Mouse (Mus musculus) CH12.LX (cell line): Measurements from ENCODE around the gene Fam193b. TPM values are rescaled to one million over a fixed set of nuclear protein-coding genes. Genes with fewer than 3 reads are reported as not detected.

Experiments used
- DNase-seq: peaks from one replicate; pipeline ENCODE4 v3.0.0-alpha.2; 2013; ENCODE audit errors: extremely low read depth
- H3K27ac ChIP-seq: 2 replicates; pipeline ENCODE4 v1.5.1; 2012; ENCODE audit warnings: low read depth, mild to moderate bottlenecking, control low read depth, moderate library complexity; ENCODE audit not compliant: insufficient read depth
- H3K27me3 ChIP-seq: replicated peaks from 2 replicates; pipeline ENCODE3; 2012; ENCODE audit warnings: inconsistent platforms
- H3K36me3 ChIP-seq, 2 experiments: replicated peaks in 1 of 2; 2 replicates each; pipeline versions ENCODE3 to v1.6.1; 2012; ENCODE audit warnings: inconsistent platforms in 1 of 2, low read length in 1 of 2, mild to moderate bottlenecking in 1 of 2, mixed read lengths in 1 of 2, moderate library complexity in 1 of 2; ENCODE audit not compliant: control insufficient read depth in 1 of 2, insufficient read depth in 1 of 2
- H3K4me1 ChIP-seq, 2 experiments: 2 replicates each; pipeline ENCODE4 v1.6.1; 2012; ENCODE audit warnings: inconsistent platforms in 1 of 2, moderate library complexity in 1 of 2; ENCODE audit not compliant: insufficient read depth in 2 of 2, control insufficient read depth in 1 of 2
- H3K4me2 ChIP-seq: 2 replicates; pipeline ENCODE4 v1.6.1; 2012; ENCODE audit warnings: low read depth, mild to moderate bottlenecking, control low read depth; ENCODE audit not compliant: poor library complexity, insufficient read depth, severe bottlenecking
- H3K4me3 ChIP-seq, 3 experiments: fragments of 150-350 bp in 1 of 3; sonication (generic) in 1 of 3; replicated peaks in 1 of 3; 2 replicates each; pipeline versions ENCODE3 to v1.5.1; 2011 to 2012; ENCODE audit warnings: low read depth in 2 of 3, low read length in 2 of 3, mild to moderate bottlenecking in 2 of 3, moderate library complexity in 2 of 3, control low read depth in 1 of 3, improper control_type of control experiment in 1 of 3, inconsistent platforms in 1 of 3, mixed read lengths in 1 of 3; ENCODE audit not compliant: poor library complexity in 1 of 3
- H3K79me2 ChIP-seq: replicated peaks from 2 replicates; pipeline ENCODE4 v1.6.1; 2012; ENCODE audit warnings: mild to moderate bottlenecking, moderate library complexity; ENCODE audit not compliant: control insufficient read depth, poor library complexity, insufficient read depth, severe bottlenecking; ENCODE audit errors: extremely low read depth
- H3K9ac ChIP-seq: 2 replicates; pipeline ENCODE4 v1.6.1; 2012; ENCODE audit warnings: low read depth, mild to moderate bottlenecking, control low read depth, moderate library complexity; ENCODE audit not compliant: insufficient read depth
- H3K9me3 ChIP-seq: replicated peaks from 2 replicates; pipeline ENCODE3; 2012; ENCODE audit warnings: low read length, inconsistent platforms, mixed read lengths
- BHLHE40 ChIP-seq: IDR thresholded peaks from 2 replicates; pipeline ENCODE4 v1.6.1; 2011; ENCODE audit warnings: mild to moderate bottlenecking, low read depth, low read length, improper control_type of control experiment
- CHD1 ChIP-seq: IDR thresholded peaks from 2 replicates; pipeline ENCODE4 v1.6.1; 2012; ENCODE audit warnings: low read depth, low read length, improper control_type of control experiment, inconsistent platforms
- CTCF ChIP-seq, 2 experiments: IDR thresholded peaks in 1 of 2; conservative IDR thresholded peaks in 1 of 2; 2 replicates each; pipeline ENCODE4 v1.5.1; 2011 to 2012; ENCODE audit warnings: low read depth in 2 of 2, low read length in 2 of 2, improper control_type of control experiment in 1 of 2, inconsistent platforms in 1 of 2, mild to moderate bottlenecking in 1 of 2, moderate library complexity in 1 of 2
- ELF1 ChIP-seq: IDR thresholded peaks from 2 replicates; pipeline ENCODE4 v1.6.1; 2014; ENCODE audit warnings: low read depth, mild to moderate bottlenecking, inconsistent platforms, low read length, improper control_type of control experiment
- EP300 ChIP-seq: IDR thresholded peaks from 2 replicates; pipeline ENCODE4 v1.6.1; 2011; ENCODE audit warnings: low read length, improper control_type of control experiment
- IRF4 ChIP-seq: IDR thresholded peaks from 2 replicates; pipeline ENCODE4 v1.6.1; 2014; ENCODE audit warnings: low read depth, mild to moderate bottlenecking, inconsistent platforms, low read length, improper control_type of control experiment
- JUN ChIP-seq: IDR thresholded peaks from 2 replicates; pipeline ENCODE4 v1.6.1; 2011; ENCODE audit warnings: low read depth, mild to moderate bottlenecking, low read length, improper control_type of control experiment, moderate library complexity; ENCODE audit not compliant: insufficient read depth
- MAFK ChIP-seq: IDR thresholded peaks from 2 replicates; pipeline ENCODE4 v1.6.1; 2011; ENCODE audit warnings: low read length, improper control_type of control experiment; ENCODE audit not compliant: insufficient replicate concordance
- MEF2A ChIP-seq: IDR thresholded peaks from 2 replicates; pipeline ENCODE4 v1.6.1; 2014; ENCODE audit warnings: low read depth, mild to moderate bottlenecking, inconsistent platforms, low read length, improper control_type of control experiment, borderline replicate concordance
- MXI1 ChIP-seq: IDR thresholded peaks from 2 replicates; pipeline ENCODE4 v1.6.1; 2011; ENCODE audit warnings: mild to moderate bottlenecking, low read depth, low read length, improper control_type of control experiment
- NELFE ChIP-seq: IDR thresholded peaks from 2 replicates; pipeline ENCODE4 v1.6.1; 2011; ENCODE audit warnings: low read depth, low read length, improper control_type of control experiment
- PAX5 ChIP-seq: IDR thresholded peaks from 2 replicates; pipeline ENCODE4 v1.6.1; 2012; ENCODE audit warnings: low read length, inconsistent platforms, mixed read lengths
- POLR2A ChIP-seq: IDR thresholded peaks from 2 replicates; pipeline ENCODE4 v1.6.1; 2011; ENCODE audit warnings: low read depth, mild to moderate bottlenecking, improper control_type of control experiment, low read length
- RAD21 ChIP-seq: IDR thresholded peaks from 2 replicates; pipeline ENCODE4 v1.6.1; 2011; ENCODE audit warnings: low read depth, mild to moderate bottlenecking, low read length, improper control_type of control experiment, moderate library complexity
- RCOR1 ChIP-seq: conservative IDR thresholded peaks from 2 replicates; pipeline ENCODE4 v1.6.1; 2012; ENCODE audit warnings: low read depth, mild to moderate bottlenecking, inconsistent platforms, low read length, improper control_type of control experiment
- SIN3A ChIP-seq: IDR thresholded peaks from 2 replicates; pipeline ENCODE4 v1.6.1; 2012; ENCODE audit warnings: low read length, improper control_type of control experiment, inconsistent platforms
- SMC3 ChIP-seq: IDR thresholded peaks from 2 replicates; pipeline ENCODE4 v1.6.1; 2011; ENCODE audit warnings: low read depth, low read length, improper control_type of control experiment
- TCF12 ChIP-seq: IDR thresholded peaks from 2 replicates; pipeline ENCODE4 v1.6.1; 2014; ENCODE audit warnings: low read depth, mild to moderate bottlenecking, inconsistent platforms, low read length, improper control_type of control experiment
- UBTF ChIP-seq: IDR thresholded peaks from 2 replicates; pipeline ENCODE4 v1.6.1; 2012; ENCODE audit warnings: low read depth, mild to moderate bottlenecking, inconsistent platforms, low read length, improper control_type of control experiment, moderate library complexity
- USF1 ChIP-seq: IDR thresholded peaks from 2 replicates; pipeline ENCODE4 v1.6.1; 2014; ENCODE audit warnings: low read depth, mild to moderate bottlenecking, inconsistent platforms, low read length, improper control_type of control experiment
- ZC3H11A ChIP-seq: IDR thresholded peaks from 2 replicates; pipeline ENCODE4 v1.6.1; 2012; ENCODE audit warnings: low read depth, mild to moderate bottlenecking, inconsistent platforms, low read length, improper control_type of control experiment
- ZKSCAN1 ChIP-seq: IDR thresholded peaks from 2 replicates; pipeline ENCODE4 v1.6.1; 2012; ENCODE audit warnings: low read depth, inconsistent platforms, low read length, improper control_type of control experiment, borderline replicate concordance
- ZMIZ1 ChIP-seq: IDR thresholded peaks from 2 replicates; pipeline ENCODE4 v1.6.1; 2012; ENCODE audit warnings: low read depth, mild to moderate bottlenecking, inconsistent platforms, low read length, improper control_type of control experiment
- dilution Hi-C: fragments of 300-500 bp; cut with MboI; formaldehyde crosslinking; loops from 2 replicates; pipeline ENCODE4 v1.14.3; 2020; ENCODE audit warnings: low sequenced_read_pairs; ENCODE audit not compliant: extremely low pct_unique_long_range_greater_than_20kb, extremely low pct_ligation_motif_present
- in situ Hi-C: fragments of 300-500 bp; cut with MboI; formaldehyde crosslinking; loops from 3 replicates; pipeline ENCODE4 v1.14.3; 2019; ENCODE audit warnings: low sequenced_read_pairs, low pct_ligation_motif_present, low pct_unique_long_range_greater_than_20kb, mixed read lengths
- polyA plus RNA-seq: library from polyadenylated mRNA; unstranded; fragments of >175 nt; gene quantifications from 2 replicates; pipeline ENCODE4 v1.2.1, GENCODE M21; 2012; ENCODE audit warnings: low read depth; ENCODE audit not compliant: insufficient read length
- total RNA-seq, 2 experiments: library from RNA; depleted of rRNA; stranded (reverse); fragments of 300-350 nt in 1 of 2; fragments of >200 nt in 1 of 2; gene quantifications; 2 replicates each; pipeline ENCODE4 v1.2.3; 2012 to 2014

Fam193b gene
- total and polyA plus RNA-seq, 3 experiments: 9.2 to 22.4 (median 17.9) TPM

DNA sequence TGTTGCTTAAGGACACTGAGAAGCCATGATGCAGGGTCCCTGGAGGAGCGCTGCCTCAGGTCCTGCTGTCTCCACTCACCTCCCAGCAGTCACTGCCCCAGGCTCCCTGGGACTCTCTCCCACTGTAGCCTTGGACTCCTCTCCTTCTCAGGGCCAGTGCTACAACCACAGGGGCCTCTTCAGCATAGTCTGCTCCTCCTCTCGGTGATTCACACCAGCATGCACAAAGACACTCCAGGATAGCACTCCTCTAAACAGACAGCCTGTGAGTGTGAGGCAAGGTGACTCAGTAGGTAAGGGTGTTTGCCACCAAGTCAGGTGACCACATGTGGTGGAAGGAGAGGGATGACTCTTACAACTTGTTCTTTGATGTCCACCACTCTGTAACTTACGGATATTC is 33.7 kb upstream of the Fam193b start:
- dilution Hi-C loops: no loop called here
- Histone ChIP-seq H3K4me1 (peaks cover 0 to 12% of the 10 kb centered on the region in 2 experiments; a peak in 2 of 4 replicates), H3K27ac (no peak overlapping the region), H3K79me2 (no peaks in the 10 kb centered on the region), H3K9me3 (no peaks in the 10 kb centered on the region), H3K4me2 (no peak overlapping the region), H3K9ac (no peak overlapping the region), H3K4me3 (no peak overlapping the region), H3K27me3 (no peaks in the 10 kb centered on the region), H3K36me3 (peaks cover 33 to 69% of the 10 kb centered on the region in 2 experiments)
- in situ Hi-C loops: loop anchor here (10.0 kb wide), 1 partner anchor 120 kb away; the partner anchor contains the start of gene Pcbd2
- no peak for DNase-seq
- TF ChIP-seq UBTF: no peak
- TF ChIP-seq CHD1: no peak
- TF ChIP-seq POLR2A: no peak
- TF ChIP-seq TCF12: no peak
- TF ChIP-seq ZC3H11A: no peak
- TF ChIP-seq SIN3A: no peak
- no peak for TF ChIP-seq EP300
- no peak for TF ChIP-seq RCOR1
- TF ChIP-seq CTCF (conservative IDR thresholded peaks at IDR 0.05 in 1 of 2, IDR thresholded peaks at IDR 0.05 in 1 of 2; ENCODE audit: low read depth in 2 of 2, low read length in 2 of 2): no peak
- TF ChIP-seq NELFE: no peak
- TF ChIP-seq PAX5: no peak
- TF ChIP-seq ZMIZ1: no peak
- no peak for TF ChIP-seq MEF2A
- TF ChIP-seq MXI1: no peak
- TF ChIP-seq ELF1: no peak
- no peak for TF ChIP-seq USF1
- TF ChIP-seq JUN: no peak
- no peak for TF ChIP-seq IRF4
- TF ChIP-seq BHLHE40: no peak
- TF ChIP-seq MAFK: no peak

- H3K4me3 ChIP-seq: no peak overlapping the region
- 0 out of 2 replicates have a peak overlapping the region, but pooled peaks have one; percentile 6 for H3K4me2 ChIP-seq
- TF ChIP-seq ZKSCAN1: no peak
- TF ChIP-seq ZC3H11A: 0 out of 2 replicates have a peak, but pooled peaks have one; percentile 15
- 0 out of 2 replicates have a peak, but pooled peaks have one; percentile 15 for TF ChIP-seq IRF4
- TF ChIP-seq SMC3: peak; percentile 82
- TF ChIP-seq CTCF (conservative IDR thresholded peaks at IDR 0.05 in 1 of 2, IDR thresholded peaks at IDR 0.05 in 1 of 2; ENCODE audit: low read depth in 2 of 2, low read length in 2 of 2): peak; percentile 92 to 94
- 0 out of 2 replicates have a peak, but pooled peaks have one; percentile 34 for TF ChIP-seq SIN3A
- peak; percentile 72 for TF ChIP-seq RAD21
- TF ChIP-seq ZMIZ1: no peak
- no peak for TF ChIP-seq PAX5
- TF ChIP-seq, all 38 proteins: peak for 6
- in situ Hi-C loops (loop anchor here (10.0 kb wide), 1 partner anchor 123 kb away; the partner anchor contains the start of gene Pcbd2), dilution Hi-C loops (no loop called here)
- H3K27ac ChIP-seq: no peak overlapping the region
- peaks cover 25 to 59% of the 10 kb centered on the region in 2 experiments for H3K36me3 ChIP-seq
- no peaks in the 10 kb centered on the region for H3K27me3 ChIP-seq
- no peaks in the 10 kb centered on the region for H3K9me3 ChIP-seq
- DNase-seq: peak; percentile 81
- H3K79me2 ChIP-seq: no peaks in the 10 kb centered on the region
- peaks cover 0 to 16% of the 10 kb centered on the region in 2 experiments; a peak in 2 of 4 replicates for H3K4me1 ChIP-seq
- H3K9ac ChIP-seq: no peak overlapping the region
Observed at GRCm38 (mm10) chr13:55601611-55602010, 30.7 kb upstream of the Fam193b start.
